Mouse (Mus musculus) testis, adult 2 months (tissue): ENCODE measurements around the gene Smlr1. TPM values are rescaled to one million over a fixed set of nuclear protein-coding genes. Genes with fewer than 3 reads are reported as not detected.

Source experiments
- H3K27ac ChIP-seq: fragments of 200-500 bp; 2 replicates; pipeline ENCODE4 v1.5.1; 2012; ENCODE audit warnings: low read depth, low read length; ENCODE audit not compliant: control insufficient read depth, insufficient read depth
- H3K27me3 ChIP-seq: fragments of 200-500 bp; 2 replicates; pipeline ENCODE4 v1.6.1; 2012; ENCODE audit warnings: mild to moderate bottlenecking, low read length, moderate library complexity; ENCODE audit not compliant: control insufficient read depth, insufficient read depth
- H3K36me3 ChIP-seq: fragments of 200-500 bp; 2 replicates; pipeline ENCODE4 v1.6.1; 2012; ENCODE audit warnings: mild to moderate bottlenecking, low read length; ENCODE audit not compliant: control insufficient read depth, insufficient read depth
- H3K4me1 ChIP-seq: fragments of 200-500 bp; 2 replicates; pipeline ENCODE4 v1.6.1; 2012; ENCODE audit warnings: low read length; ENCODE audit not compliant: control insufficient read depth, insufficient read depth
- H3K4me3 ChIP-seq: fragments of 200-500 bp; 2 replicates; pipeline ENCODE4 v1.5.1; 2012; ENCODE audit warnings: low read depth, mild to moderate bottlenecking, low read length, moderate library complexity, mixed read lengths; ENCODE audit not compliant: control insufficient read depth
- CTCF ChIP-seq: fragments of 200-500 bp; IDR thresholded peaks from 2 replicates; pipeline ENCODE4 v1.5.1; 2012; ENCODE audit warnings: low read depth, mild to moderate bottlenecking, inconsistent platforms, low read length, moderate library complexity; ENCODE audit not compliant: control insufficient read depth, insufficient read depth, insufficient replicate concordance
- POLR2A ChIP-seq: fragments of 200-500 bp; IDR thresholded peaks from 2 replicates; pipeline ENCODE4 v1.6.1; 2012; ENCODE audit warnings: low read depth, mild to moderate bottlenecking, inconsistent platforms, low read length, moderate library complexity; ENCODE audit not compliant: control insufficient read depth
- polyA plus RNA-seq: library from polyadenylated mRNA; depleted of rRNA; stranded (reverse); fragments of >200 nt; gene quantifications from 2 replicates; pipeline ENCODE4 v1.2.3, GENCODE M21; 2012

Smlr1 gene
- polyA plus RNA-seq, 1 experiment: not detected

- Histone ChIP-seq H3K36me3 (no peaks in the 10 kb centered on the region), H3K27ac (no peak overlapping the region), H3K4me1 (no peaks in the 10 kb centered on the region), H3K27me3 (no peaks in the 10 kb centered on the region), H3K4me3 (no peak overlapping the region)
- TF ChIP-seq POLR2A (no peak), CTCF (no peak)
Measured at GRCm38 (mm10) chr10:25539146-25539770, 3.2 kb upstream of the Smlr1 start.

GRCm38 (mm10) chr10:25538738-25539137, 2.7 kb upstream of the Smlr1 start:
- H3K4me3 ChIP-seq: no peak overlapping the region
- TF ChIP-seq CTCF (no peak), POLR2A (no peak)

GRCm38 (mm10) chr10:25536621-25537020, 554 bp upstream of the Smlr1 start:
- Histone ChIP-seq H3K4me3 (no peak overlapping the region), H3K4me1 (no peaks in the 10 kb centered on the region), H3K36me3 (no peaks in the 10 kb centered on the region), H3K27me3 (no peaks in the 10 kb centered on the region), H3K27ac (no peak overlapping the region)
- no peak for TF ChIP-seq CTCF
- TF ChIP-seq POLR2A: no peak

More at GRCm38 (mm10) chr10:25538738-25539137, 2.7 kb upstream of the Smlr1 start:
- Histone ChIP-seq H3K27me3 (no peaks in the 10 kb centered on the region), H3K4me1 (no peaks in the 10 kb centered on the region), H3K27ac (no peak overlapping the region), H3K36me3 (no peaks in the 10 kb centered on the region)

- TF ChIP-seq CTCF (no peak), POLR2A (no peak)
- Histone ChIP-seq H3K27me3 (no peaks in the 10 kb centered on the region), H3K4me3 (no peak overlapping the region), H3K36me3 (no peaks in the 10 kb centered on the region), H3K27ac (no peak overlapping the region), H3K4me1 (no peaks in the 10 kb centered on the region)
Measured at GRCm38 (mm10) chr10:25534467-25534866, 1.6 kb downstream of the Smlr1 start.

- Histone ChIP-seq H3K27ac (no peak overlapping the region), H3K36me3 (no peaks in the 10 kb centered on the region), H3K4me1 (no peaks in the 10 kb centered on the region), H3K4me3 (no peak overlapping the region), H3K27me3 (no peaks in the 10 kb centered on the region)
- TF ChIP-seq CTCF (no peak), POLR2A (no peak)
Measured at GRCm38 (mm10) chr10:25533513-25534246, 2.4 kb downstream of the Smlr1 start.

GRCm38 (mm10) chr10:25533105-25533504, 3.0 kb downstream of the Smlr1 start:
- no peaks in the 10 kb centered on the region for H3K4me1 ChIP-seq
- TF ChIP-seq CTCF: no peak
- TF ChIP-seq POLR2A: no peak

GRCm38 (mm10) chr10:25531335-25531734, 4.7 kb downstream of the Smlr1 start:
- TF ChIP-seq POLR2A (no peak), CTCF (no peak)
- Histone ChIP-seq H3K4me3 (no peak overlapping the region), H3K36me3 (no peaks in the 10 kb centered on the region)

More at GRCm38 (mm10) chr10:25533105-25533504, 3.0 kb downstream of the Smlr1 start:
- Histone ChIP-seq H3K4me3 (no peak overlapping the region), H3K36me3 (no peaks in the 10 kb centered on the region), H3K27me3 (no peaks in the 10 kb centered on the region), H3K27ac (no peak overlapping the region)

More at GRCm38 (mm10) chr10:25531335-25531734, 4.7 kb downstream of the Smlr1 start:
- Histone ChIP-seq H3K4me1 (no peaks in the 10 kb centered on the region), H3K27me3 (no peaks in the 10 kb centered on the region), H3K27ac (no peak overlapping the region)
